Mouse (Mus musculus): ENCODE measurements around the gene Tert.

- no peak for TF ChIP-seq CTCF (IDR thresholded peaks at IDR 0.05; ENCODE audit: low read depth)
- TF ChIP-seq EP300 (optimal IDR thresholded peaks at IDR 0.05), result no peak
Measured at GRCm38 (mm10) chr13:73628586-73629113, 1.9 kb downstream of the Tert start.
